Mouse (Mus musculus) liver, adult 2 months (tissue): ENCODE data around the gene Tfap2b. TPM values are rescaled to one million over a fixed set of nuclear protein-coding genes. Genes with fewer than 3 reads are reported as not detected.

Experiments used
- DNase-seq: peaks from one replicate; pipeline ENCODE4 v3.0.0-alpha.2; 2011; ENCODE audit warnings: low read depth, low spot score; ENCODE audit errors: extremely low read depth
- H3K27ac ChIP-seq: fragments of 200-500 bp; replicated peaks from 2 replicates; pipeline ENCODE4 v1.5.1; 2012; ENCODE audit warnings: low read depth, mild to moderate bottlenecking, control low read depth, inconsistent platforms, low read length; ENCODE audit not compliant: insufficient read depth
- H3K27me3 ChIP-seq: fragments of 200-500 bp; 2 replicates; pipeline ENCODE4 v1.6.1; 2012; ENCODE audit warnings: mild to moderate bottlenecking, moderate library complexity, low read length, inconsistent platforms; ENCODE audit not compliant: control insufficient read depth, insufficient read depth
- H3K36me3 ChIP-seq: fragments of 200-500 bp; 2 replicates; pipeline ENCODE4 v1.6.1; 2012; ENCODE audit warnings: low read length, inconsistent platforms; ENCODE audit not compliant: control insufficient read depth, insufficient read depth
- H3K4me1 ChIP-seq: fragments of 200-500 bp; 2 replicates; pipeline ENCODE4 v1.6.1; 2011; ENCODE audit warnings: low read length; ENCODE audit not compliant: control insufficient read depth, insufficient read depth
- H3K4me3 ChIP-seq: fragments of 200-500 bp; 2 replicates; pipeline ENCODE4 v1.5.1; 2011; ENCODE audit warnings: low read depth, mild to moderate bottlenecking, control low read depth, low read length, moderate library complexity; ENCODE audit not compliant: insufficient read depth
- H3K79me2 ChIP-seq: fragments of 200-500 bp; 2 replicates; pipeline ENCODE4 v1.6.1; 2012; ENCODE audit warnings: inconsistent platforms, mild to moderate bottlenecking, low read length, moderate library complexity; ENCODE audit not compliant: control insufficient read depth, insufficient read depth
- H3K9ac ChIP-seq: fragments of 200-500 bp; 2 replicates; pipeline ENCODE4 v1.6.1; 2012; ENCODE audit warnings: low read depth, mild to moderate bottlenecking, control low read depth, inconsistent platforms, low read length
- CTCF ChIP-seq: fragments of 200-500 bp; IDR thresholded peaks from 2 replicates; pipeline ENCODE4 v1.5.1; 2011; ENCODE audit warnings: low read depth, low read length, control low read depth
- POLR2A ChIP-seq: fragments of 200-500 bp; IDR thresholded peaks from 2 replicates; pipeline ENCODE4 v1.6.1; 2011; ENCODE audit warnings: low read length, control low read depth; ENCODE audit not compliant: insufficient read depth; ENCODE audit errors: extremely low read depth
- WGBS: fragments of 180-500 bp; shearing (Covaris S2); methylation state at CpG from one replicate; pipeline ENCODE4 v1.1.7; 2018; 5-methylcytosine and 5-hydroxymethylcytosine counted together
- polyA plus RNA-seq: library from polyadenylated mRNA; depleted of rRNA; stranded (reverse); fragments of >200 nt; gene quantifications from 2 replicates; pipeline ENCODE4 v1.2.3, GENCODE M21; 2012; rRNA removed
- total RNA-seq: library from RNA; depleted of rRNA; stranded (reverse); fragments of >200 nt; gene quantifications from 2 replicates; pipeline ENCODE4 v1.2.3, GENCODE M21; 2014; rRNA removed

The Tfap2b gene
- total and polyA plus RNA-seq, 2 experiments: 0.01 TPM; not detected in 1

DNA sequence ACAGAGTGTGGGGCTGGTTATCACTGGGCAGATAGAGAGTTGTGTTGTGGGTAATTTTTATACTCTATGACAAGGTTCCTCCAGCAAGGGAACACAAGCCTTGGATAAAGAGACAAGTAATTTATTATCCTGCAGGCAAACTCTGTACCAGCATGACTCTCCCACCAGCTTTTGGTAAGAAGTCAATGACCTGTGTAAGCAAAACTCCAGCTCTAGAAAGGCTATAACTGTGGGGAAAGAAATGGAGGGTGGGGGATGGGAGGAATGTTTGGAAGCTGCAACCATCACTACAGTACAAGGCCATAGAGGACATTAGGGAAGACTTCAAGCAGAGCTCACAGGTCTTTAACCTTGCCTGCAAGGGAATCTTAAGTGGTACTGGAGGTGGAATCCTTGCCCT is 31.3 kb downstream of the Tfap2b start:
- Histone ChIP-seq H3K79me2 (no peaks in the 10 kb centered on the region), H3K36me3 (no peaks in the 10 kb centered on the region), H3K9ac (no peak overlapping the region), H3K4me3 (no peak overlapping the region), H3K4me1 (no peaks in the 10 kb centered on the region), H3K27me3 (0 out of 2 replicates have a peak, but pooled peaks cover 9% of the 10 kb centered on the region), H3K27ac (no peak overlapping the region)
- DNase-seq: no peak
- TF ChIP-seq CTCF: no peak
- TF ChIP-seq POLR2A: no peak

GRCm38 (mm10) chr1:19241316-19241715 is 32.6 kb downstream of the Tfap2b start:
- Histone ChIP-seq H3K27me3 (0 out of 2 replicates have a peak, but pooled peaks cover 9% of the 10 kb centered on the region), H3K4me3 (no peak overlapping the region), H3K36me3 (no peaks in the 10 kb centered on the region), H3K4me1 (no peaks in the 10 kb centered on the region), H3K9ac (no peak overlapping the region), H3K79me2 (no peaks in the 10 kb centered on the region), H3K27ac (no peak overlapping the region)
- TF ChIP-seq CTCF (no peak), POLR2A (no peak)
- 2% methylated on average over 20 of the region's 20 CpGs for whole genome bisulfite sequencing
- no peak for DNase-seq

GRCm38 (mm10) chr1:19242021-19242420 is 33.3 kb downstream of the Tfap2b start:
- TF ChIP-seq POLR2A (no peak), CTCF (no peak)
- H3K4me3 ChIP-seq: no peak overlapping the region
- H3K27me3 ChIP-seq: 0 out of 2 replicates have a peak, but pooled peaks cover 6% of the 10 kb centered on the region
- no peak for DNase-seq
- no peak overlapping the region for H3K27ac ChIP-seq
- H3K9ac ChIP-seq: no peak overlapping the region
- H3K36me3 ChIP-seq: no peaks in the 10 kb centered on the region
- no peaks in the 10 kb centered on the region for H3K79me2 ChIP-seq
- H3K4me1 ChIP-seq: no peaks in the 10 kb centered on the region
- WGBS: 7% methylated on average over 8 of the region's 8 CpGs

GRCm38 (mm10) chr1:19245032-19245431 is 36.3 kb downstream of the Tfap2b start:
- no peak overlapping the region for H3K9ac ChIP-seq
- 0 out of 2 replicates have a peak, but pooled peaks cover 2% of the 10 kb centered on the region for H3K27me3 ChIP-seq
- H3K36me3 ChIP-seq: no peaks in the 10 kb centered on the region
- H3K4me3 ChIP-seq: no peak overlapping the region
- DNase-seq: no peak
- H3K79me2 ChIP-seq: no peaks in the 10 kb centered on the region
- H3K4me1 ChIP-seq: no peaks in the 10 kb centered on the region
- no peak overlapping the region for H3K27ac ChIP-seq
- TF ChIP-seq POLR2A (no peak), CTCF (no peak)
- whole genome bisulfite sequencing: 59% methylated on average over 4 of the region's 4 CpGs

DNA sequence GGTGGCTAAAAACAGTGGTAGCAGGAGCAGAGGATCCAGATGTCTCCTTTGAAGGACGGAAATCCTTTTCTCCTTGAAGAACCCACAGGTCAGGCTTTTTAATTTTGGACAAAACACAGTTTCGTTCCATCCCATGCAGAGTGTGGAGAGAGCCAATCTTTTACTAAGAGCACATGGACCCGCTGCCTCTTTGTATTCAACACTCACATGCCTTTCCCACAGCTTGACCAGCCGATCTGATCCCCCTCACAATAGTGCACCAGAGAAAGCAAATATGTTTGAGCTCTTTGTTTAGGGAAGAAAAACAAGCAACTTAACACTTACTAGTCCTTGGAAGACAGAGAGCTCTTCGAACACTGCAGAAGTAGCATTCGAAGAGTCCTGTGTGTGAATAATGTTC is 42.6 kb downstream of the Tfap2b start:
- Histone ChIP-seq H3K27ac (no peak overlapping the region), H3K79me2 (no peaks in the 10 kb centered on the region), H3K4me1 (no peaks in the 10 kb centered on the region), H3K27me3 (no peaks in the 10 kb centered on the region), H3K36me3 (no peaks in the 10 kb centered on the region), H3K4me3 (no peak overlapping the region), H3K9ac (no peak overlapping the region)
- 27% methylated on average over 6 of the region's 6 CpGs for WGBS
- no peak for DNase-seq
- TF ChIP-seq POLR2A (no peak), CTCF (no peak)

GRCm38 (mm10) chr1:19269596-19269995 is 60.9 kb downstream of the Tfap2b start:
- WGBS: 76% methylated on average over 1 of the region's 1 CpGs
- DNase-seq: no peak
- no peak for TF ChIP-seq CTCF

More at GRCm38 (mm10) chr1:19269596-19269995, 60.9 kb downstream of the Tfap2b start:
- H3K27ac ChIP-seq: no peak overlapping the region
- H3K4me1 ChIP-seq: no peaks in the 10 kb centered on the region
- H3K27me3 ChIP-seq: no peaks in the 10 kb centered on the region
- no peak overlapping the region for H3K4me3 ChIP-seq
- no peaks in the 10 kb centered on the region for H3K79me2 ChIP-seq
- no peaks in the 10 kb centered on the region for H3K36me3 ChIP-seq
- no peak overlapping the region for H3K9ac ChIP-seq

Other genes with a start within 250 kb of the Tfap2b start
- not detected in 2 replicates for gene Tfap2d, start 105.9 kb upstream of the Tfap2b start, total RNA-seq
- gene Tfap2d, start 105.9 kb upstream of the Tfap2b start, polyA plus RNA-seq: 0.05 TPM in 1 of 2 replicates, not detected in the other